Mouse (Mus musculus) spleen, adult 2 months (tissue): Measurements from ENCODE around the gene March5.

ENCODE experiments used
- CTCF ChIP-seq: fragments of 200-500 bp; IDR thresholded peaks from 2 replicates; pipeline ENCODE4 v1.5.1; 2011; ENCODE audit warnings: mild to moderate bottlenecking, inconsistent platforms; ENCODE audit not compliant: insufficient read depth, insufficient read length, insufficient replicate concordance; ENCODE audit errors: extremely low read depth
- POLR2A ChIP-seq: fragments of 200-500 bp; IDR thresholded peaks from 2 replicates; pipeline ENCODE4 v1.6.1; 2011; ENCODE audit warnings: low read depth, low read length, inconsistent platforms

DNA sequence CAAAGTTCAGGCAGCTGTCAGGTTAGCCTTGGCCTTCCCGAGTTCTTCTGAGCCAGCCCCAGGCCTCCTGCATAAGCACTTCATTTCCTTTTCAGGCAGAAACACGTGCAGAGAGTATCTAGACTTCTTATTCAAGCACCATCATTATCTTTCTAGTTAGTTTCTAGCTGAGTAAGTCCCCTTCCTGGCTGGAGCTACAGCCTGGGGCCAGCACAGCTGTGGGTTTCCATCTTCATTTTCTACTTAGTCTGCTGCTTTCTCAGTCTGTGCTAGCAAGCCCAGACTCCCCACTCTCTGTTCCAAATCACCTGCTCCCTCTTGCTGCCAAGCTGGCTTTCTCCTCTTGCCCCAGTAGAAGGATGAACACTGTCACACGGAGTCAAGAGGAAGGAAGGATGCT, 39.5 kb downstream of the March5 start:
- TF ChIP-seq CTCF (no peak), POLR2A (no peak)
